Mouse (Mus musculus) intestine, embryonic 16.5 days (tissue): ENCODE data around the gene Gli2. TPM values are rescaled to one million over a fixed set of nuclear protein-coding genes. Genes with fewer than 3 reads are reported as not detected.

Source experiments
- ATAC-seq: fragments of 200-750 bp; cut with Nextera tagmentation; 2 replicates; pipeline ENCODE4 v1.8.0; 2017; ENCODE audit warnings: moderate TSS enrichment, moderate library complexity
- H3K27ac ChIP-seq: fragments of 300-500 bp; sonication (generic); 2 replicates; pipeline ENCODE4 v1.5.1; 2014; ENCODE audit warnings: mild to moderate bottlenecking, low read length
- H3K27me3 ChIP-seq: fragments of 300-500 bp; sonication (generic); replicated peaks from 2 replicates; pipeline ENCODE4 v1.6.1; 2014; ENCODE audit warnings: low read length, control low read depth, mixed read lengths; ENCODE audit not compliant: control insufficient read depth, insufficient read depth
- H3K36me3 ChIP-seq: fragments of 300-500 bp; sonication (generic); 2 replicates; pipeline ENCODE4 v1.6.1; 2014; ENCODE audit warnings: low read length, control low read depth; ENCODE audit not compliant: control insufficient read depth, insufficient read depth
- H3K4me1 ChIP-seq: fragments of 300-500 bp; sonication (generic); 2 replicates; pipeline ENCODE4 v1.6.1; 2014; ENCODE audit warnings: low read length, control low read depth, mixed read lengths; ENCODE audit not compliant: control insufficient read depth, insufficient read depth
- H3K4me2 ChIP-seq: fragments of 300-500 bp; sonication (generic); 2 replicates; pipeline ENCODE4 v1.6.1; 2014; ENCODE audit warnings: low read depth, low read length, control low read depth
- H3K4me3 ChIP-seq: fragments of 300-500 bp; sonication (generic); 2 replicates; pipeline ENCODE4 v1.5.1; 2014; ENCODE audit warnings: mild to moderate bottlenecking, low read length
- H3K9ac ChIP-seq: fragments of 300-500 bp; sonication (generic); 2 replicates; pipeline ENCODE4 v1.6.1; 2014; ENCODE audit warnings: low read depth, low read length
- H3K9me3 ChIP-seq: fragments of 300-500 bp; sonication (generic); 2 replicates; pipeline ENCODE4 v1.6.1; 2016; ENCODE audit warnings: low read length, control low read depth; ENCODE audit not compliant: control insufficient read depth
- WGBS: fragments of 180-500 bp; shearing (Covaris S2); extraction: QIAGEN DNeasy Blood & Tissue Kit; methylation state at CpG from one replicate; pipeline ENCODE4 v1.1.7; 2014; 5-methylcytosine and 5-hydroxymethylcytosine counted together
- polyA plus RNA-seq: library from polyadenylated mRNA; unstranded; fragments of >200 nt; fragmentation: Nextera tagmentation; extraction: Ambion mirVana; gene quantifications from 2 replicates; pipeline ENCODE4 v1.2.1, GENCODE M21; 2015

Gli2 gene
- polyA plus RNA-seq, 1 experiment from 2014 or later = 5.4 TPM

- 69% methylated on average over 5 of the region's 5 CpGs for WGBS
- Histone ChIP-seq H3K4me2 (no peak overlapping the region), H3K36me3 (peaks cover 9% of the 10 kb centered on the region; the same call in 1 of the 2 replicates), H3K27me3 (no peaks in the 10 kb centered on the region), H3K4me1 (0 out of 2 replicates have a peak, but pooled peaks cover 2% of the 10 kb centered on the region), H3K27ac (no peak overlapping the region), H3K9me3 (peaks cover 3% of the 10 kb centered on the region; the same call in 1 of the 2 replicates), H3K4me3 (no peak overlapping the region), H3K9ac (no peak overlapping the region)
- ATAC-seq = no peak
These were observed 84.7 kb downstream of the Gli2 start for GRCm38 (mm10) chr1:118968661-118969179.

- no peak for ATAC-seq
- Histone ChIP-seq H3K4me2 (no peak overlapping the region), H3K36me3 (peaks cover 6% of the 10 kb centered on the region; the same call in 1 of the 2 replicates), H3K27me3 (no peaks in the 10 kb centered on the region), H3K4me1 (0 out of 2 replicates have a peak, but pooled peaks cover 2% of the 10 kb centered on the region), H3K9ac (no peak overlapping the region), H3K9me3 (peaks cover under 1% of the 10 kb centered on the region; the same call in 1 of the 2 replicates), H3K4me3 (no peak overlapping the region), H3K27ac (no peak overlapping the region)
- 93% methylated on average over 3 of the region's 3 CpGs for WGBS
These were observed 85.4 kb downstream of the Gli2 start for GRCm38 (mm10) chr1:118967976-118968375.

- Histone ChIP-seq H3K4me1 (0 out of 2 replicates have a peak, but pooled peaks cover 2% of the 10 kb centered on the region), H3K4me2 (no peak overlapping the region), H3K9me3 (no peaks in the 10 kb centered on the region), H3K27me3 (no peaks in the 10 kb centered on the region), H3K36me3 (peaks cover 5% of the 10 kb centered on the region; the same call in 1 of the 2 replicates), H3K27ac (no peak overlapping the region), H3K4me3 (no peak overlapping the region), H3K9ac (no peak overlapping the region)
- ATAC-seq = no peak
- 65% methylated on average over 3 of the region's 3 CpGs for WGBS
These were observed 86.1 kb downstream of the Gli2 start for GRCm38 (mm10) chr1:118967281-118967680.

GRCm38 (mm10) chr1:118958644-118959043 is 94.8 kb downstream of the Gli2 start:
- H3K36me3 ChIP-seq = no peaks in the 10 kb centered on the region
- H3K9ac ChIP-seq = no peak overlapping the region
- ATAC-seq = peak; percentile 60
- peaks cover 26% of the 10 kb centered on the region for H3K4me1 ChIP-seq
- H3K27ac ChIP-seq = no peak overlapping the region
- H3K4me3 ChIP-seq = no peak overlapping the region
- WGBS = 72% methylated on average over 7 of the region's 7 CpGs
- H3K9me3 ChIP-seq = no peaks in the 10 kb centered on the region
- H3K27me3 ChIP-seq = no peaks in the 10 kb centered on the region
- no peak overlapping the region for H3K4me2 ChIP-seq

GRCm38 (mm10) chr1:118955791-118956190 is 97.6 kb downstream of the Gli2 start:
- H3K27me3 ChIP-seq = no peaks in the 10 kb centered on the region
- H3K4me1 ChIP-seq = peaks cover 27% of the 10 kb centered on the region
- WGBS = 91% methylated on average over 11 of the region's 11 CpGs
- no peak overlapping the region for H3K27ac ChIP-seq
- H3K36me3 ChIP-seq = no peaks in the 10 kb centered on the region
- H3K4me2 ChIP-seq = no peak overlapping the region
- H3K4me3 ChIP-seq = no peak overlapping the region
- H3K9ac ChIP-seq = no peak overlapping the region
- H3K9me3 ChIP-seq = no peaks in the 10 kb centered on the region
- ATAC-seq = no peak

- H3K4me1 ChIP-seq = peaks cover 27% of the 10 kb centered on the region
- H3K4me2 ChIP-seq = 0 out of 2 replicates have a peak overlapping the region, but pooled peaks have one; percentile 4
- no peaks in the 10 kb centered on the region for H3K27me3 ChIP-seq
- no peak overlapping the region for H3K4me3 ChIP-seq
- H3K9me3 ChIP-seq = no peaks in the 10 kb centered on the region
- H3K9ac ChIP-seq = no peak overlapping the region
- H3K27ac ChIP-seq = peak overlapping the region; percentile 7; the same call in 1 of the 2 replicates
- H3K36me3 ChIP-seq = no peaks in the 10 kb centered on the region
- peak; percentile 70 for ATAC-seq
- WGBS = 39% methylated on average over 10 of the region's 10 CpGs
These were observed 98.8 kb downstream of the Gli2 start for GRCm38 (mm10) chr1:118954434-118955301.

GRCm38 (mm10) chr1:118953031-118953430 is 100.4 kb downstream of the Gli2 start:
- H3K9ac ChIP-seq = no peak overlapping the region
- H3K27ac ChIP-seq = no peak overlapping the region
- H3K27me3 ChIP-seq = no peaks in the 10 kb centered on the region
- H3K4me1 ChIP-seq = peaks cover 21% of the 10 kb centered on the region
- no peak for ATAC-seq
- 54% methylated on average over 3 of the region's 3 CpGs for WGBS
- no peak overlapping the region for H3K4me2 ChIP-seq
- no peaks in the 10 kb centered on the region for H3K9me3 ChIP-seq
- H3K36me3 ChIP-seq = no peaks in the 10 kb centered on the region
- no peak overlapping the region for H3K4me3 ChIP-seq

- Histone ChIP-seq H3K27ac (no peak overlapping the region), H3K4me3 (no peak overlapping the region)
- ATAC-seq = no peak
These were observed 101.1 kb downstream of the Gli2 start for GRCm38 (mm10) chr1:118952318-118952717.

GRCm38 (mm10) chr1:118948407-118948806 is 105.0 kb downstream of the Gli2 start:
- H3K4me3 ChIP-seq = no peak overlapping the region
- H3K9ac ChIP-seq = no peak overlapping the region
- no peaks in the 10 kb centered on the region for H3K9me3 ChIP-seq
- WGBS = 68% methylated on average over 2 of the region's 2 CpGs
- no peaks in the 10 kb centered on the region for H3K4me1 ChIP-seq
- H3K27ac ChIP-seq = no peak overlapping the region
- no peaks in the 10 kb centered on the region for H3K27me3 ChIP-seq
- no peak overlapping the region for H3K4me2 ChIP-seq
- ATAC-seq = no peak
- no peaks in the 10 kb centered on the region for H3K36me3 ChIP-seq

More at GRCm38 (mm10) chr1:118952318-118952717, 101.1 kb downstream of the Gli2 start:
- no peaks in the 10 kb centered on the region for H3K36me3 ChIP-seq
- no peak overlapping the region for H3K9ac ChIP-seq
- WGBS = 47% methylated on average over 5 of the region's 5 CpGs
- H3K4me2 ChIP-seq = no peak overlapping the region
- peaks cover 21% of the 10 kb centered on the region for H3K4me1 ChIP-seq
- H3K27me3 ChIP-seq = no peaks in the 10 kb centered on the region
- H3K9me3 ChIP-seq = no peaks in the 10 kb centered on the region
